Mouse (Mus musculus) kidney, adult 8-10 months (tissue): ENCODE results near the gene Gm38392.
A peak's percentile ranks its signal among the peaks of the same experiment; 100 is the strongest.
"Not testable (repeated sequence)": the region's sequence is repeated elsewhere in the genome, so short reads cannot be mapped to it uniquely, and the experiment has no call there.

Experiments used
- DNase-seq, 2 experiments: peaks; one replicate each; pipeline ENCODE4 v3.0.0; 2022

The Gm38392 gene

GRCm38 (mm10) chr3:88287110-88287509 is at the start of gene Gm38392:
Gene Gm38392 (minus strand): TSS chr3:88287210.
- no peak for DNase-seq

GRCm38 (mm10) chr3:88336058-88337013 is 49.3 kb upstream of the Gm38392 start, which contains the start of the genes Tmem79 and Smg5:
Gene Tmem79 (minus strand): TSS chr3:88336148.
Gene Smg5 (plus strand): TSS chr3:88336260.
- peak; percentile 95 to 97 for DNase-seq

- DNase-seq, result peak in 1 of 2 experiments; percentile 27
These were observed 48.5 kb upstream of the Gm38392 start for GRCm38 (mm10) chr3:88335436-88336053.

- DNase-seq, result no peak
These were observed 48.0 kb upstream of the Gm38392 start for GRCm38 (mm10) chr3:88334902-88335435.

GRCm38 (mm10) chr3:88334029-88334658 is 47.1 kb upstream of the Gm38392 start:
- DNase-seq, result peak; percentile 38 to 39

GRCm38 (mm10) chr3:88331282-88331681 is 44.3 kb upstream of the Gm38392 start:
- DNase-seq, result peak; percentile 31 to 54

- no peak for DNase-seq
These were observed 41.9 kb upstream of the Gm38392 start for GRCm38 (mm10) chr3:88328956-88329355.

- peak; percentile 67 to 81 for DNase-seq
These were observed 38.0 kb upstream of the Gm38392 start, which contains the start of gene Glmp for GRCm38 (mm10) chr3:88324951-88325405. Gene Glmp (plus strand): TSS chr3:88325023.

GRCm38 (mm10) chr3:88299172-88299571 is 12.2 kb upstream of the Gm38392 start:
- DNase-seq, result no peak

GRCm38 (mm10) chr3:88297321-88297851 is 10.4 kb upstream of the Gm38392 start:
- no peak for DNase-seq

GRCm38 (mm10) chr3:88296561-88297318 is 9.7 kb upstream of the Gm38392 start, which contains the start of the genes Tsacc and Cct3:
Gene Tsacc (minus strand): TSS chr3:88296999.
Gene Cct3 (plus strand): TSS chr3:88297116.
- DNase-seq, result peak; percentile 97 to 98

- no peak for DNase-seq
These were observed 9.1 kb upstream of the Gm38392 start for GRCm38 (mm10) chr3:88296110-88296560.

- DNase-seq, result not testable (repeated sequence)
These were observed 8.3 kb upstream of the Gm38392 start for GRCm38 (mm10) chr3:88295272-88295671.

GRCm38 (mm10) chr3:88291970-88292369 is 5.0 kb upstream of the Gm38392 start:
- peak; percentile 17 to 24 for DNase-seq

- DNase-seq, result not testable (repeated sequence)
These were observed 1.2 kb upstream of the Gm38392 start for GRCm38 (mm10) chr3:88288133-88288713.

- not testable (repeated sequence) for DNase-seq
These were observed 1.5 kb downstream of the Gm38392 start for GRCm38 (mm10) chr3:88285565-88285895.

GRCm38 (mm10) chr3:88284815-88285564 is 2.0 kb downstream of the Gm38392 start:
- DNase-seq, result not testable (repeated sequence)

GRCm38 (mm10) chr3:88281141-88281916 is 5.7 kb downstream of the Gm38392 start:
- not testable (repeated sequence) for DNase-seq

GRCm38 (mm10) chr3:88280035-88280434 is 7.0 kb downstream of the Gm38392 start:
- no peak for DNase-seq
